Mouse (Mus musculus): Measurements from ENCODE around the gene Dnajc13.

Dnajc13 gene

GRCm38 (mm10) chr9:104123101-104123500 lies 139.6 kb downstream of the Dnajc13 start:
- DNase-seq (ENCODE audit: low read depth, low spot score) = no peak

GRCm38 (mm10) chr9:104109151-104109550 lies 153.6 kb downstream of the Dnajc13 start:
- DNase-seq (ENCODE audit: low read depth, low spot score) = no peak

- DNase-seq (ENCODE audit: low read depth, low spot score) = no peak
Measured at GRCm38 (mm10) chr9:104108571-104109143, 154.1 kb downstream of the Dnajc13 start.

GRCm38 (mm10) chr9:104107482-104107881 lies 155.2 kb downstream of the Dnajc13 start:
- no peak for DNase-seq (ENCODE audit: low read depth, low spot score)

- no peak for DNase-seq (ENCODE audit: low read depth, low spot score)
Measured at GRCm38 (mm10) chr9:104106930-104107329, 155.8 kb downstream of the Dnajc13 start.

GRCm38 (mm10) chr9:104104986-104105385 lies 157.7 kb downstream of the Dnajc13 start:
- no peak for DNase-seq (ENCODE audit: low read depth, low spot score)

- DNase-seq (ENCODE audit: low read depth, low spot score) = no peak
Measured at GRCm38 (mm10) chr9:104102901-104103300, 159.8 kb downstream of the Dnajc13 start.

- no peak for DNase-seq (ENCODE audit: low read depth, low spot score)
Measured at GRCm38 (mm10) chr9:104102301-104102700, 160.4 kb downstream of the Dnajc13 start.

- DNase-seq (ENCODE audit: low read depth, low spot score) = no peak
Measured at GRCm38 (mm10) chr9:104101458-104101857, 161.3 kb downstream of the Dnajc13 start.

All from WW6 (cell line).